Mouse (Mus musculus) G1E (cell line): Measurements from ENCODE around the gene Pitx1. TPM values are rescaled to one million over a fixed set of nuclear protein-coding genes. Genes with fewer than 3 reads are reported as not detected.

ENCODE experiments used
- ATAC-seq: 2 replicates; pipeline ENCODE4 v1.8.0; 2016; ENCODE audit warnings: mild to moderate bottlenecking; ENCODE audit not compliant: insufficient number of reproducible peaks, poor library complexity, low FRiP score, severe bottlenecking; ENCODE audit errors: extremely low read depth
- DNase-seq: peaks from one replicate; pipeline ENCODE4 v3.0.0; 2012; ENCODE audit warnings: low spot score
- H3K27me3 ChIP-seq: 2 replicates; pipeline ENCODE4 v1.6.1; 2012; ENCODE audit warnings: mild to moderate bottlenecking, low read length, inconsistent platforms; ENCODE audit not compliant: insufficient read depth
- H3K36me3 ChIP-seq: replicated peaks from 2 replicates; pipeline ENCODE3; 2012; ENCODE audit warnings: mild to moderate bottlenecking, inconsistent platforms
- H3K4me1 ChIP-seq: 2 replicates; pipeline ENCODE4 v1.6.1; 2012; ENCODE audit warnings: low read depth, low read length, inconsistent platforms, mixed read lengths; ENCODE audit not compliant: insufficient read depth
- H3K4me3 ChIP-seq: 2 replicates; pipeline ENCODE4 v1.5.1; 2012; ENCODE audit warnings: low read depth, mild to moderate bottlenecking, inconsistent platforms, low read length, moderate library complexity, mixed read lengths
- H3K9me3 ChIP-seq: replicated peaks from 2 replicates; pipeline ENCODE4 v1.6.1; 2012; ENCODE audit warnings: inconsistent platforms
- CTCF ChIP-seq: IDR thresholded peaks from 2 replicates; pipeline ENCODE4 v1.5.1; 2012; ENCODE audit warnings: low read depth, low read length, inconsistent platforms, mixed read lengths
- GATA1 ChIP-seq: IDR thresholded peaks from 2 replicates; pipeline ENCODE4 v1.6.1; 2012; ENCODE audit warnings: borderline replicate concordance, low read length, inconsistent platforms, mixed read lengths
- GATA2 ChIP-seq: IDR thresholded peaks from 2 replicates; pipeline ENCODE4 v1.6.1; 2012; ENCODE audit warnings: low read depth, low read length, inconsistent platforms, borderline replicate concordance
- POLR2AphosphoS5 ChIP-seq: IDR thresholded peaks from 2 replicates; pipeline ENCODE4 v1.6.1; 2012; ENCODE audit warnings: low read depth, low read length, inconsistent platforms; ENCODE audit not compliant: insufficient replicate concordance
- TAL1 ChIP-seq: conservative IDR thresholded peaks from 2 replicates; pipeline ENCODE4 v1.6.1; 2012; ENCODE audit warnings: low read depth, low read length, inconsistent platforms, mixed read lengths
- polyA plus RNA-seq: library from polyadenylated mRNA; stranded (reverse); fragments of >175 nt; gene quantifications from 2 replicates; pipeline ENCODE4 v1.2.3, GENCODE M21; 2012
- total RNA-seq, 2 experiments: library from RNA; stranded (forward) in 1 of 2; stranded (reverse) in 1 of 2; fragments of 200-1000 nt in 1 of 2; fragments of >200 nt in 1 of 2; fragmentation: Nextera tagmentation in 1 of 2; gene quantifications; 2 replicates each; pipeline ENCODE4 v1.2.3; 2014 to 2017

The Pitx1 gene
- total and polyA plus RNA-seq, 3 experiments = not detected

- Histone ChIP-seq H3K4me3 (no peak overlapping the region), H3K36me3 (no peaks in the 10 kb centered on the region), H3K27me3 (peaks cover 37% of the 10 kb centered on the region), H3K4me1 (no peaks in the 10 kb centered on the region), H3K9me3 (no peaks in the 10 kb centered on the region; the same call in 1 of the 2 replicates)
- ATAC-seq (no peak), DNase-seq (no peak)
- no peak for TF ChIP-seq CTCF
- TF ChIP-seq TAL1 = no peak
- TF ChIP-seq GATA2 = no peak
- no peak for TF ChIP-seq POLR2AphosphoS5
- no peak for TF ChIP-seq GATA1
Observed at GRCm38 (mm10) chr13:55833921-55834320, 2.1 kb downstream of the Pitx1 start.

GRCm38 (mm10) chr13:55832602-55833001 is 3.4 kb downstream of the Pitx1 start:
- H3K4me1 ChIP-seq = no peaks in the 10 kb centered on the region
- H3K9me3 ChIP-seq = no peaks in the 10 kb centered on the region; the same call in 1 of the 2 replicates
- no peak overlapping the region for H3K4me3 ChIP-seq
- no peak for DNase-seq
- no peaks in the 10 kb centered on the region for H3K36me3 ChIP-seq
- H3K27me3 ChIP-seq = peaks cover 50% of the 10 kb centered on the region
- no peak for ATAC-seq
- TF ChIP-seq GATA2 (no peak), CTCF (no peak), POLR2AphosphoS5 (no peak), GATA1 (no peak), TAL1 (no peak)

GRCm38 (mm10) chr13:55831722-55832160 is 4.3 kb downstream of the Pitx1 start:
- no peaks in the 10 kb centered on the region; the same call in 1 of the 2 replicates for H3K9me3 ChIP-seq
- H3K4me3 ChIP-seq = no peak overlapping the region
- DNase-seq = no peak
- H3K36me3 ChIP-seq = no peaks in the 10 kb centered on the region
- TF ChIP-seq TAL1 (no peak), CTCF (no peak), GATA1 (no peak), GATA2 (no peak), POLR2AphosphoS5 (no peak)
- no peak for ATAC-seq
- H3K4me1 ChIP-seq = no peaks in the 10 kb centered on the region
- H3K27me3 ChIP-seq = peaks cover 50% of the 10 kb centered on the region

GRCm38 (mm10) chr13:55830833-55831721 is 4.9 kb downstream of the Pitx1 start:
- DNase-seq = no peak
- H3K27me3 ChIP-seq = peaks cover 55% of the 10 kb centered on the region
- TF ChIP-seq GATA2 (no peak), GATA1 (no peak), CTCF (no peak)
- H3K4me1 ChIP-seq = no peaks in the 10 kb centered on the region
- ATAC-seq = no peak
- H3K9me3 ChIP-seq = no peaks in the 10 kb centered on the region; the same call in 1 of the 2 replicates
- no peaks in the 10 kb centered on the region for H3K36me3 ChIP-seq
- H3K4me3 ChIP-seq = no peak overlapping the region

- no peak overlapping the region for H3K4me3 ChIP-seq
- H3K9me3 ChIP-seq = no peaks in the 10 kb centered on the region; the same call in 1 of the 2 replicates
- no peaks in the 10 kb centered on the region for H3K36me3 ChIP-seq
- TF ChIP-seq GATA2 (no peak), GATA1 (no peak), POLR2AphosphoS5 (no peak), TAL1 (no peak), CTCF (no peak)
- ATAC-seq = no peak
- H3K4me1 ChIP-seq = no peaks in the 10 kb centered on the region; the same call in 1 of the 2 replicates
- DNase-seq = no peak
- H3K27me3 ChIP-seq = peaks cover 56% of the 10 kb centered on the region
Observed at GRCm38 (mm10) chr13:55830081-55830832, 5.7 kb downstream of the Pitx1 start.
